Mouse (Mus musculus) CH12.LX (cell line): ENCODE data around the gene Srp54b. TPM values are rescaled to one million over a fixed set of nuclear protein-coding genes. Genes with fewer than 3 reads are reported as not detected.
"Not testable (repeated sequence)": the region's sequence is repeated elsewhere in the genome, so short reads cannot be mapped to it uniquely, and the experiment has no call there.

Source experiments
- DNase-seq: peaks from one replicate; pipeline ENCODE4 v3.0.0-alpha.2; 2013; ENCODE audit errors: extremely low read depth
- H3K27ac ChIP-seq: 2 replicates; pipeline ENCODE4 v1.5.1; 2012; ENCODE audit warnings: low read depth, mild to moderate bottlenecking, control low read depth, moderate library complexity; ENCODE audit not compliant: insufficient read depth
- H3K27me3 ChIP-seq: replicated peaks from 2 replicates; pipeline ENCODE3; 2012; ENCODE audit warnings: inconsistent platforms
- H3K36me3 ChIP-seq, 2 experiments: replicated peaks in 1 of 2; 2 replicates each; pipeline versions ENCODE3 to v1.6.1; 2012; ENCODE audit warnings: inconsistent platforms in 1 of 2, low read length in 1 of 2, mild to moderate bottlenecking in 1 of 2, mixed read lengths in 1 of 2, moderate library complexity in 1 of 2; ENCODE audit not compliant: control insufficient read depth in 1 of 2, insufficient read depth in 1 of 2
- H3K4me1 ChIP-seq, 2 experiments: 2 replicates each; pipeline ENCODE4 v1.6.1; 2012; ENCODE audit warnings: inconsistent platforms in 1 of 2, moderate library complexity in 1 of 2; ENCODE audit not compliant: insufficient read depth in 2 of 2, control insufficient read depth in 1 of 2
- H3K4me2 ChIP-seq: 2 replicates; pipeline ENCODE4 v1.6.1; 2012; ENCODE audit warnings: low read depth, mild to moderate bottlenecking, control low read depth; ENCODE audit not compliant: poor library complexity, insufficient read depth, severe bottlenecking
- H3K4me3 ChIP-seq, 3 experiments: fragments of 150-350 bp in 1 of 3; sonication (generic) in 1 of 3; replicated peaks in 1 of 3; 2 replicates each; pipeline versions ENCODE3 to v1.5.1; 2011 to 2012; ENCODE audit warnings: low read depth in 2 of 3, low read length in 2 of 3, mild to moderate bottlenecking in 2 of 3, moderate library complexity in 2 of 3, control low read depth in 1 of 3, improper control_type of control experiment in 1 of 3, inconsistent platforms in 1 of 3, mixed read lengths in 1 of 3; ENCODE audit not compliant: poor library complexity in 1 of 3
- H3K79me2 ChIP-seq: replicated peaks from 2 replicates; pipeline ENCODE4 v1.6.1; 2012; ENCODE audit warnings: mild to moderate bottlenecking, moderate library complexity; ENCODE audit not compliant: control insufficient read depth, poor library complexity, insufficient read depth, severe bottlenecking; ENCODE audit errors: extremely low read depth
- H3K9ac ChIP-seq: 2 replicates; pipeline ENCODE4 v1.6.1; 2012; ENCODE audit warnings: low read depth, mild to moderate bottlenecking, control low read depth, moderate library complexity; ENCODE audit not compliant: insufficient read depth
- H3K9me3 ChIP-seq: replicated peaks from 2 replicates; pipeline ENCODE3; 2012; ENCODE audit warnings: low read length, inconsistent platforms, mixed read lengths
- dilution Hi-C: fragments of 300-500 bp; cut with MboI; formaldehyde crosslinking; loops from 2 replicates; pipeline ENCODE4 v1.14.3; 2020; ENCODE audit warnings: low sequenced_read_pairs; ENCODE audit not compliant: extremely low pct_unique_long_range_greater_than_20kb, extremely low pct_ligation_motif_present
- in situ Hi-C: fragments of 300-500 bp; cut with MboI; formaldehyde crosslinking; loops from 3 replicates; pipeline ENCODE4 v1.14.3; 2019; ENCODE audit warnings: low sequenced_read_pairs, low pct_ligation_motif_present, low pct_unique_long_range_greater_than_20kb, mixed read lengths
- polyA plus RNA-seq: library from polyadenylated mRNA; unstranded; fragments of >175 nt; gene quantifications from 2 replicates; pipeline ENCODE4 v1.2.1, GENCODE M21; 2012; ENCODE audit warnings: low read depth; ENCODE audit not compliant: insufficient read length
- total RNA-seq, 2 experiments: library from RNA; depleted of rRNA; stranded (reverse); fragments of 300-350 nt in 1 of 2; fragments of >200 nt in 1 of 2; gene quantifications; 2 replicates each; pipeline ENCODE4 v1.2.3; 2012 to 2014

Srp54b gene
- total RNA-seq (2012; rRNA removed) (113 and 118 TPM in 2 replicates), total RNA-seq (2014; rRNA removed) (49.4 and 62.8 TPM in 2 replicates), polyA plus RNA-seq (59.1 and 78.6 TPM in 2 replicates)

GRCm38 (mm10) chr12:55154559-55155448 is at the start of gene Srp54b:
Srp54b (plus strand) TSS chr12:55155104.
- H3K9ac ChIP-seq, H3K9me3 ChIP-seq, H3K4me1 ChIP-seq, H3K27ac ChIP-seq, dilution Hi-C loops, H3K36me3 ChIP-seq, H3K4me2 ChIP-seq, in situ Hi-C loops, DNase-seq, H3K4me3 ChIP-seq, H3K79me2 ChIP-seq, H3K27me3 ChIP-seq: not testable (repeated sequence)

- H3K36me3 ChIP-seq, H3K9ac ChIP-seq, H3K4me3 ChIP-seq, dilution Hi-C loops, H3K4me1 ChIP-seq, H3K79me2 ChIP-seq, in situ Hi-C loops, H3K4me2 ChIP-seq, DNase-seq, H3K27ac ChIP-seq, H3K9me3 ChIP-seq, H3K27me3 ChIP-seq: not testable (repeated sequence)
Observed at GRCm38 (mm10) chr12:55112616-55113015, 42.3 kb upstream of the Srp54b start.

- dilution Hi-C loops, H3K27me3 ChIP-seq, in situ Hi-C loops: not testable (repeated sequence)
Observed at GRCm38 (mm10) chr12:55124242-55124641, 30.7 kb upstream of the Srp54b start, which contains the start of gene Fam177a. Fam177a (plus strand) TSS chr12:55124469.

GRCm38 (mm10) chr12:55124731-55125130 is 30.2 kb upstream of the Srp54b start:
- H3K36me3 ChIP-seq, H3K27ac ChIP-seq, dilution Hi-C loops, H3K4me3 ChIP-seq, H3K9ac ChIP-seq, H3K79me2 ChIP-seq, DNase-seq, H3K9me3 ChIP-seq, H3K27me3 ChIP-seq, in situ Hi-C loops, H3K4me1 ChIP-seq, H3K4me2 ChIP-seq: not testable (repeated sequence)

More at GRCm38 (mm10) chr12:55124242-55124641, 30.7 kb upstream of the Srp54b start, which contains the start of gene Fam177a:
- not testable (repeated sequence) for H3K4me1 ChIP-seq, H3K36me3 ChIP-seq, H3K9ac ChIP-seq, H3K4me3 ChIP-seq, DNase-seq, H3K27ac ChIP-seq, H3K4me2 ChIP-seq, H3K9me3 ChIP-seq, H3K79me2 ChIP-seq

GRCm38 (mm10) chr12:55135540-55135939 is 19.4 kb upstream of the Srp54b start:
- H3K27me3 ChIP-seq, H3K36me3 ChIP-seq, H3K27ac ChIP-seq, in situ Hi-C loops, H3K4me2 ChIP-seq, H3K79me2 ChIP-seq, DNase-seq, H3K4me1 ChIP-seq, dilution Hi-C loops, H3K9ac ChIP-seq, H3K4me3 ChIP-seq, H3K9me3 ChIP-seq: not testable (repeated sequence)

- H3K79me2 ChIP-seq, in situ Hi-C loops, H3K27ac ChIP-seq, DNase-seq, H3K9ac ChIP-seq, H3K4me1 ChIP-seq, H3K36me3 ChIP-seq, H3K27me3 ChIP-seq, H3K9me3 ChIP-seq, H3K4me3 ChIP-seq, H3K4me2 ChIP-seq, dilution Hi-C loops: not testable (repeated sequence)
Observed at GRCm38 (mm10) chr12:55137859-55138258, 17.0 kb upstream of the Srp54b start.
